Mouse (Mus musculus): ENCODE measurements around the gene Adamtsl3. TPM values are rescaled to one million over a fixed set of nuclear protein-coding genes. Genes with fewer than 3 reads are reported as not detected.
A peak's percentile ranks its signal among the peaks of the same experiment; 100 is the strongest.

Gene Adamtsl3
- total RNA-seq, 2 experiments from 2014 or later: 2.0 to 2.6 TPM

DNA sequence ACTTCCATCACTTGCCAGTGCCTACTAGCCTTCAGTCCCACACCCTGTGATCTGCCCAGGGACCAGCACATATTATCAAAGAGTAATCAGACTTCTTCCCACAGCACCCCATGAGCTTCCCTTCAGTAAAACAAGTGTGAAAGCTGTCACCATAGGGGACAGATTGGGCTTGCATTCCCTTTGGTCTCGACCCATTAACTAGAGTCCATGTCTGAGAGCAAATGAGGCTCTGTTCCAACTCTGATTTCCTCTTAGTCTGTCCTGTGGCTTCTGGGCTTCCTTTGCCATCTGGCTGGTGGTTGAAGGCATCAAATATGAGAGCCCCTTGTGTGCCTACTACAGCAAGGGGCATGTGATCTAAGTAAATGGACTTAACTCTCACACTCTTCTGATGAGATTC, 237.5 kb downstream of the Adamtsl3 start:
- intact Hi-C loops (cut with DNase I): no loop called here
- no peak for DNase-seq (ENCODE audit: low spot score in 2 of 2)

DNA sequence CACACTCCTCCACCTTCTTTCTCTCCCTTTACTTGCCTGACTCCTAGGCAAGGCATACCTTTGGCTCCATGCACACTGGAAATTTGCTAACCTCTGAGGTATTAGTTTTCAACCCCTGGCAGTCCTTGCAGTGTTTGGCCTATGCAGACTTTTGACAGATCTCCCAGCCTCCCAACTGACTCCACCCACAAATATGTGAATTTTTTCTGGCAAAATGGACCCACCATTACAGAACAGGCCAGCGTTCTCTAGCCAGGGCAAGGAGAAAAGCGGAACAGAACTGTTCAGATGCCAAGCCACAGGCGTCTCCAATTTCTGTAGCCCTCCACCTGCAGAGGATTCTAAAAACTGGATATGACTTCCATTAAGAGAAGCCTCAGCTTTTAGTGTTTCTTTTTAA, 244.5 kb downstream of the Adamtsl3 start:
- intact Hi-C loops (cut with DNase I): no loop called here
- no peak for DNase-seq (ENCODE audit: low spot score in 2 of 2)

DNA sequence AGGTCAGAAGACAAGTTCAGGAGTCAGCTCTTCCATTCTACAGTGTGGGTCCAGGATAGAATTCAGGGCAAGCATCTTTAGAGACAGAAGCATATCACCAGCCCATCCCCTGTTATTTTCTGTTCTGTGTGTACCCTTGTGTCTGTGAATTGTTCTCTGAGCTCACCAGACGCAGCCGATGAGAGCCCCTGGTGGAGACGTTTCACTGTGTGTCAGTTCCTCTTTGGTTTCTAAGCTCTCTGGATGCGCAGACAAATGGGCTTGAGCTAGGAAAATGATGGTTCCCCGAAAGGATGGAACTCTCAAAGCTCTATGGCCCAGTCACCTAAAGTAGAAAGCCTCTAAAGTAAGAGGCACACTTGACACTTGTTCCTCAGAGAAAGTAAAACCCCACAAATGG, 246.3 kb downstream of the Adamtsl3 start:
- DNase-seq (ENCODE audit: low spot score in 2 of 2): no peak
- intact Hi-C loops (cut with DNase I): no loop called here

DNA sequence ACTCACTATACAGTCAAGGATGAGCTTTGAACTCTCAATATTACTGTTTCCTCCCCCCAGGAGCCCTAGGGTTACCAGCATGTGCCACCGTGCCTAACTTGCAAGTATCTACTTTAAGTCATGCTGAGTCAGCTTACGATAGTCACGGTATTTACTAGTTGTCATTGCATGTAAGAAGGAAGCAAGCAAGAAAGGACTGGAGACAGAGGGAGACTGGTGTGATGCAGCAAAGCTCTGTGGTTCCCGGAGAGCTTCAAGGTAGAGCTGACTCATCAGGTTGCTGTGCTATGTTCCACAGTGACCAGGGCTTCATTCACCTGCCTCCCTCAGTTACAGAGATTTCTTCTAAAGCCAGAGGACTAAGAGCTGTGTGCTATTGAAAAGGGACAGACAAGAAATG, 247.0 kb downstream of the Adamtsl3 start:
- no peak for DNase-seq (ENCODE audit: low spot score in 2 of 2)

DNA sequence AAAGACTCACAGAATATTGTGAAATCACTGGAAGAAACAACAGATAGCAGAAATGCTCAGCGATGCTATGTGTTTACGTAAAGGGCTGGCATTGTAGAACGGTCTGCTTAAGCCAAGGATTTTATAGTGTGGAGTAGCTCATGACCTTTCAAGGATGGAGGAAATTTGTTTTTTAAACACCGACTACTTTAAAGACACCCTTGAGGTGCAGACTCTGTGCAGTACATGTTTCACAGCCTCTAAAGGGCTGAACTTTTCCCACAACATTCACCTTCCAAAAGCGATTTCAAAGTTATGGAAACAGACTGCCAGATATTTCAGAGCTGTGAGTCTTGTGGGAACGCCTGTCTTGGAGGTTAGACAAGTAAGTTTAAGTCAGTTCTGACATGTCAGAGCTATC, 255.4 kb downstream of the Adamtsl3 start:
- DNase-seq (ENCODE audit: low spot score in 2 of 2): no peak
- intact Hi-C loops (cut with DNase I): no loop called here

More for the DNA sequence above, 247.0 kb downstream of the Adamtsl3 start:
- intact Hi-C loops (cut with DNase I): no loop called here

DNA sequence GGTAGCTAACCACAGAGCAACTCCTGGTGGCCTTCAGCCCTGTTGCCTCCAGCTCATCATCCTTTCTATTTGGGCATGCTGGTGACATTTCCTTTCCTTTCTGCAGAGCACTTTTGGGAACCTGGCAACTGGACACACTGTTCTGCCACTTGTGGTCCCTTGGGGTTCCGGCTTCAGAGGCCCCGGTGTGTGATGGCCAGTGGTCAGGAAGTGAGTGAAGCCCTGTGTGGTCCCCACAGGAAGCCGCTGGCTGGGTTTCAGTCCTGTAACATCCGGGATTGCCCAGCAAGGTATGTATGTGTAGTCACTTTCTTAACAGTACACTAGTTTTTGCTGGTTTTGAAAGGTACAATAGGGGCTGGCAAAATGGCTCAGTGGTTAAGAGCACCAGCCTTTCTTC, 266.5 kb downstream of the Adamtsl3 start:
- intact Hi-C loops (cut with DNase I): no loop called here
- DNase-seq (ENCODE audit: low spot score in 2 of 2): no peak

DNA sequence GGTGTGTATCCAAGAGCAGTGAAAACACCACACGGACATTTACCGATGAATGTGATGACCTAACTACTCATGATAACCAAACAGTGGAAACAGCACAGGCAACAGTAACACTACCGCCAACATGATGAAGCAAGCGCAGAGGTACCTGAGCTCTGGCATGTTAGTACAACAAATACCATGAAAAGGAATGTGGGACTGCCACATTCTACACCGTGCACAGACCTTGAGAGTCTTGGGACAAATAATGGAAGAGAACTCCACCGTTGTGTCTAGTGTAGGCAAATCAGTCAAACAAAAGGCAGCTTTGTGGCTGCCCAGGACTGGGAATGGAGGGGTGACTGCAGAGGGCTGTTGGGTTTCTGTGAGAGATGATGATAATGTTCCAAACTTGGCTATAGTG, 269.9 kb downstream of the Adamtsl3 start:
- intact Hi-C loops (cut with DNase I): no loop called here
- DNase-seq (ENCODE audit: low spot score in 2 of 2): no peak

DNA sequence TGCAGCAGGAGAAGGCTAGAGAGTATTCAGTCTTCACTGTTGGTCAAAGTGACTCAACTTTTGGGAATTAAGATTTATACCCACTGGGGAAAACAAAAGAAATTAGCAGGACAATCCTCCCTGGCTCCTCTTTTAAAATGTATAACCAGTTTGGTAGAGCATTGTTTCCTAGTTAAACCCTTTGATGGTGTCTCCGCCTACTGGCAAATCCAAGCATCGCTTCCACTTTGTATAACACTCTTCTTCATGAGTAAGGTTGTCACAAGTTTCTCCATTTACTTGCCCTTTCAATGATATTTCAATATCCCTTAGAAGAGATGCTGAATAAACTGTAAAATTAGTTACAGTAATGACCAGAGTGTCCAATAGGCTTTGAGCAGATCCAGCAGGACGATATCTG, 274.1 kb downstream of the Adamtsl3 start:
- peak; percentile 7 to 9 for DNase-seq (ENCODE audit: low spot score in 2 of 2)
- intact Hi-C loops (cut with DNase I): no loop called here

DNA sequence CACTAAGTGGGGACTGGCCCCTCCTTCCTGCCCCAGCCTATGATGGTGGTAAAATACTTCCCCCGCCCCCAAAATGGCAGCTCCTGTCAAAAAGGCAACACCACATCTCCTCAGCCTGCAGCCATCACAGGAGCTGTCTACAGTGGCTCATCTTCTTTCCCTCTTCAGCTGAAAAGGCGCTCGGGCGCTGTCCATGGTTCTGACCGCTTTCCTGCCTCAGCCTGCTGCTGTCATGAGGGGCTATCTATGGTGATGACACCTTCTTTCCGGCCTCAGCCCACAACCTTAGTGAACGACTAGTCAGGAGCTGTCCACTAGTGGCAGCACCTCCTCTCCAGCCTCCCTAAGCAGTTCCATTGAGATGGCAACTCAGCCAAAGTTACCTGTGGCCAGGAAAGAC, 289.8 kb downstream of the Adamtsl3 start:
- no peak for DNase-seq (ENCODE audit: low spot score in 2 of 2)

DNA sequence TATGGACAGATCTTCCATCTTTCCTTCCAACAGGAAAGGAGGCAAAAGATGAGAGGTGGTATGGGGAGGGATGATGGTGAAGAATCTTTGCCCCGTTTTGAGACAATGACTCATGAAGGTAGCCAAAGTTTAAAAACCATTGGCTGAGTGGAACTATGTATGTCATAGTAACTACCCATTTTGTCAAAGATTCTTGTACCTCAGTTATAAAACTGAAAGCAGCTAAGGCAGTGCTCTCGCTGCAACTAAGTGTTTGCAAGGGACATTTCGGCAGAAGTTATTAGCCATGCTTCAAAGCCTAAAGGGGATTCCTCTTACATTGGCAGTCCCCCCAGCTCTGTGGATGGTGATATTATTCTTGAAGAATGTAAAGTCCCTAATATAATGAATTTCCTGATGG, 311.7 kb downstream of the Adamtsl3 start:
- intact Hi-C loops (cut with DNase I): no loop called here

More for the DNA sequence above, 289.8 kb downstream of the Adamtsl3 start:
- intact Hi-C loops (cut with DNase I): no loop called here

DNA sequence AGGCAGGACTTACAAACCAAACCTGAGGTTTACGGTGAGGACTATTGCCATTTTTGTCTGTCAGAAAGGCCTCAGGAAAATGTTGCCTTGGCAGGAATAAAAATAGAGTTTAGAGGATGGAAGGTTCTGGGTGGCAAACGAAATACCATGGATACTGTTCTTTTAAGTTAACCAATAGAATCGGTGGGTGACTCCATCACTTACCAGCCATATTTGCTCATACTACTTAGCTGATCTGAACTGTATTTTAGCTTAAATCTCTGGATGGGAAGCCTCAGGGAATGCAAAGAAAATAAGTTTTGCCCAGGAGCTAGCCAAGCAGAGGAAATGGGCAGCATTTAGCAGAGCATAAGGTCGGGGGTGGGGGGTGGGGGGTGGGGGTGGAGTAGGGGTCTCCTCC, 312.4 kb downstream of the Adamtsl3 start:
- intact Hi-C loops (cut with DNase I): no loop called here
- no peak for DNase-seq (ENCODE audit: low spot score in 2 of 2)

More for the DNA sequence above, 311.7 kb downstream of the Adamtsl3 start:
- DNase-seq (ENCODE audit: low spot score in 2 of 2): no peak

DNA sequence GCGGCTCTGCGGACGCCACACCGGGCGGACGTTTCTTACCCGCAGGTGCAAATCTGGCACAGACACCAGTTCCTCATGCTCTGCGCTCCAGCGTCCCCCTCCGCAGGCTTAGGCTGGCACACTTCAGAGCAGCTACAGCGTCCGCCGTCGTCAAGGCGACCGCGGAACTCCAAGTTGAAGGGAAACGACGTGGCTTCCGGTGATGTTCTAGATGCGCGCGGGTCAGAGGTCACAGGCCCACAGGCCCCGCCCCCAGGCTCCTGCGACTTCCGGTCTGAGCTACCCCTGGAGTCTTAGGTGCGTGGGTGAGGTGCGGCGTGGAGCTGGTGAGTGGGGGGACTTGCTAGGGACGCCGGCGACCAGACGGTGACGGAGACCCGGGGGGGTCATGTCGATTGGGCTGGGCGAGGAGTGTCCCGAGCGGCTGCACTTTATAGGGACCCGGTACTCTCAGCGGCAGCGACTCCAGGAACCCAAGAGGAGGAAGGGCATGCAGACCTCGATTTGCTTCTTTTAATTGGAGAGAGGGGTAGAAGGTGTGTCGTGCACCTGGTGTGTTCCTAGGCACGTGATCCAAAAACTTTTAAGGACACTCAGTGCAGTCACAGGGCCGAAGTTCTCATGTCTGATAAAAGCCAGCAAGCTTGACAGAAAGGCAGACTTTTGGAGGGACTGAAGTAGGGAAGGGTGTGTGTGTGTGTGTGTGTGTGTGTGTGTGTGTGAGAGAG, 313.0 kb downstream of the Adamtsl3 start, which contains the start of the genes Saxo2 and Efl1:
Gene Saxo2, minus strand, starts transcription at position 176 of the 728 bp plus-strand sequence.
Gene Efl1, plus strand, starts transcription at position 262 of the 728 bp plus-strand sequence.
- intact Hi-C loops (cut with DNase I): no loop called here
- peak; percentile 96 to 98 for DNase-seq (ENCODE audit: low spot score in 2 of 2)

DNA sequence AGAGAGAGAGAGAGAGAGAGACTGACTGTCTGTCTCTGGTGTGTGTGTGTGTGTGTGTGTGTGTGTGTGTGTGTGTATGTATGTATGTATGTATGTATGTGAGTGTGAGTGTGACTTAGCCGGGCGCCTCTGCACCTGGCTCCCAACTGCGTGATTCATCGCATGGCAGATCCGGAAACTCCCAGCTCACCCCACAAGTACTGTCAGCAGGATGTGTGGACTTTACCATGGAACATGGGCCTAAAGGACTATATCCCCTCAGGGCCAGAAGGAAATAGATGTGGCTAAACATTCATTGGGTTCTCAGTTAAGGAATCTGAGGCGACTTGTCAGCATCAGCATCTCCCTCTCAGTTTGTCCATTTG, 313.6 kb downstream of the Adamtsl3 start:
- intact Hi-C loops (cut with DNase I): no loop called here
- DNase-seq (ENCODE audit: low spot score in 2 of 2): peak; percentile 14 to 26

Other genes starting within 250 kb of the Adamtsl3 start
- gene Sh3gl3, start 161.9 kb upstream of the Adamtsl3 start, total RNA-seq (2021): 10 to 100 TPM; 50.8 to 58.9 TPM